Mouse (Mus musculus) megakaryocyte, embryonic 14.5 days (primary cell): ENCODE results near the gene Bnc1. TPM values are rescaled to one million over a fixed set of nuclear protein-coding genes. Genes with fewer than 3 reads are reported as not detected.

Experiments
- H3K27me3 ChIP-seq: replicated peaks from 2 replicates; pipeline ENCODE3; 2012; ENCODE audit warnings: inconsistent platforms
- H3K36me3 ChIP-seq: replicated peaks from 2 replicates; pipeline ENCODE3; 2012; ENCODE audit warnings: low read length, inconsistent platforms, mixed read lengths
- H3K4me1 ChIP-seq: 2 replicates; pipeline ENCODE4 v1.6.1; 2012; ENCODE audit warnings: inconsistent platforms
- H3K4me3 ChIP-seq: replicated peaks from 2 replicates; pipeline ENCODE3; 2012; ENCODE audit warnings: moderate library complexity, mild to moderate bottlenecking, inconsistent platforms
- H3K9me3 ChIP-seq: 2 replicates; pipeline ENCODE4 v1.6.1; 2012; ENCODE audit warnings: inconsistent platforms
- FLI1 ChIP-seq: IDR thresholded peaks from 2 replicates; pipeline ENCODE4 v1.6.1; 2012; ENCODE audit warnings: low read length, inconsistent platforms, mixed read lengths
- GATA1 ChIP-seq: IDR thresholded peaks from 3 replicates; pipeline ENCODE4 v1.6.1; 2012; ENCODE audit warnings: mixed read lengths, low read length, inconsistent platforms, borderline replicate concordance
- polyA plus RNA-seq: library from polyadenylated mRNA; stranded (reverse); fragments of >175 nt; gene quantifications from 2 replicates; pipeline ENCODE4 v1.2.3, GENCODE M21; 2012; ENCODE audit warnings: low replicate concordance; ENCODE audit not compliant: insufficient read depth

Bnc1 gene
- polyA plus RNA-seq, 1 experiment = not detected

DNA sequence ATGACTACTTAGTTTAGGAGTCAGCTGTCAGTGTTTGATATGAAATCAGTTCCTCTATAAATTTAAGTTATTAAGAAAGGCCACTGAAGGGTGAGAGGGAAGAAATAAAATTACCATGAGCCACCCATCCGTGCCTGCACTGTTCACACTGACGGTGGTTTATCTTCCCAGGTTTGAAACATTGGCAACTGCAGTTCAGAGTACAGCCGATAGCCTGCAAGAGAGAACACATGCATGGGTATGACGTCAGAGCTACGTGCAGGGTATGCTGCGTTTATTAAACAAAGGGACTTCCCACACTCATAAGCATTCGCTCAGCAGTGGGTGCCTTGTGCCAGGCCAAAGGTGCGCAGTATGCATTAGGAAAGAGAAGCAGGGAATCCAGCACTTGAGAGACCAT, 13.8 kb downstream of the Bnc1 start:
- Histone ChIP-seq H3K4me3 (no peak overlapping the region), H3K27me3 (peaks cover 33% of the 10 kb centered on the region), H3K9me3 (0 out of 2 replicates have a peak, but pooled peaks cover 3% of the 10 kb centered on the region), H3K36me3 (no peaks in the 10 kb centered on the region), H3K4me1 (0 out of 2 replicates have a peak, but pooled peaks cover 3% of the 10 kb centered on the region)
- no peak for TF ChIP-seq GATA1
- TF ChIP-seq FLI1 = no peak

- peaks cover 49% of the 10 kb centered on the region for H3K27me3 ChIP-seq
- no peak overlapping the region for H3K4me3 ChIP-seq
- 0 out of 2 replicates have a peak, but pooled peaks cover 3% of the 10 kb centered on the region for H3K4me1 ChIP-seq
- H3K9me3 ChIP-seq = 0 out of 2 replicates have a peak, but pooled peaks cover 3% of the 10 kb centered on the region
- TF ChIP-seq GATA1 (no peak), FLI1 (no peak)
- H3K36me3 ChIP-seq = no peaks in the 10 kb centered on the region
These were observed 17.5 kb downstream of the Bnc1 start for GRCm38 (mm10) chr7:81974616-81975015.

DNA sequence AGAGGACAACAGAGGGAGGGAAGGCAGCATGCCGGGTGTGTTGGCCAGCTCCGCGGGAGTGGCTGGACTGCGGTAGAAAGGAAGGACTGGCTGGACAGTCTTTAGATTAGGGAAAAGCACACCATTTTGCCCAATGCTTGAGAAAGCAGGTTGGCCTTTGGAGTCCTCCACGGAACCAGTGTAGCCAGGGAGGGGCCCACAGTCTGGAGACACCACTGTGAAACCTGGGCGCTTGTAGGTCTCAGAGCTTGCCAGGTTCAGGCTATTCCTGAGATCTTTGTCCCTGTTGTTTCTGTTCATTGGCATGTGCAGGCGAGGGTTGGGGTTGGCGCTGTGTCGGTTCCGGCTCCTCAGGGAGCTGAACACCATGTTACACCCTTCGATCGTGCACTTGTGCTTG, 18.2 kb downstream of the Bnc1 start:
- TF ChIP-seq FLI1 = no peak
- no peak for TF ChIP-seq GATA1
- Histone ChIP-seq H3K4me3 (no peak overlapping the region), H3K36me3 (no peaks in the 10 kb centered on the region), H3K27me3 (peaks cover 49% of the 10 kb centered on the region), H3K9me3 (0 out of 2 replicates have a peak, but pooled peaks cover 3% of the 10 kb centered on the region), H3K4me1 (peaks cover 7% of the 10 kb centered on the region)

DNA sequence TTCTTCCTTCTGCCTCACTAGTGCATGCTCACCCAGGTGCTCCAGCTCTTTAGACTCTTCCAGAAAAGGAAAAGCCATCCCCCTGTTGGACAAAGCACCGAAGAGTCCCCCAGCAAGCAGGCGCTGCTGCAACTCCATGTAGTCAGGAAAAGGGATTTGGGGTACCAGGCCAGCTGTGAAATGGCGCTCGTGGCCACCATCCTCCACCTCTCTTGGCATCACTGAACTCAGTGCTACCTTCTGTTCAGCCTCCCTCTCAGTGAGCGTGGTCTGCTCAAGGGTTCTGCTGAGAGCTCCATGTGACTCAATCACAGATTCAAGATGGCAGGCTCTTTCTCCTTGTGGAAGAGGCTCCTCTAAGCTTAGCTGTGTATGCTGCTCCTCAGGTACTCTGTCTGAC, 18.8 kb downstream of the Bnc1 start:
- H3K4me1 ChIP-seq = peaks cover 13% of the 10 kb centered on the region
- TF ChIP-seq FLI1 (no peak), GATA1 (no peak)
- 0 out of 2 replicates have a peak, but pooled peaks cover 3% of the 10 kb centered on the region for H3K9me3 ChIP-seq
- no peaks in the 10 kb centered on the region for H3K36me3 ChIP-seq
- H3K4me3 ChIP-seq = no peak overlapping the region
- H3K27me3 ChIP-seq = peaks cover 51% of the 10 kb centered on the region

- Histone ChIP-seq H3K9me3 (0 out of 2 replicates have a peak, but pooled peaks cover 3% of the 10 kb centered on the region), H3K4me3 (no peak overlapping the region), H3K27me3 (peaks cover 55% of the 10 kb centered on the region), H3K36me3 (no peaks in the 10 kb centered on the region), H3K4me1 (peaks cover 17% of the 10 kb centered on the region)
- TF ChIP-seq FLI1 (no peak), GATA1 (no peak)
These were observed 23.1 kb downstream of the Bnc1 start for GRCm38 (mm10) chr7:81968975-81969374.

DNA sequence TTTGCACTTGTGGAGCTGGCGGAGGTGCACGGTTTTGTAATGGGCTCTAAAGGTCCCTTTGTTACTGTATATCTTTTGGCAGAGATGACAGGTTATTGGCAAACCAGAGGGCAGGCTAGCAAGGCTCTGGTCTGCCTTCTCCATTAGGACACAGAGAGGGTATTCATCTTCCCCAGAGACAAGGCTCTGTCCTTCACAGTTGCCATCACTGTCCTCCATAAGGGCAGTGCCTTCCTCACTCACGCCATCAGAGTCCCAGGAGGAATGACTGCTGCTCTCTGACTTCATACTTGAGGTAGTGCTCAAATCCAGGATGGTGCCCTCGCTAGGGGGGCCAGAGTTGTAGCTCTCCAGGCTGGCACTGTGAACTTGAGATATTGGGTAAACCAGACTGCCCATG, 23.6 kb downstream of the Bnc1 start:
- peak overlapping the region; percentile 40 for H3K4me3 ChIP-seq
- H3K9me3 ChIP-seq = 0 out of 2 replicates have a peak, but pooled peaks cover under 1% of the 10 kb centered on the region
- no peaks in the 10 kb centered on the region for H3K36me3 ChIP-seq
- H3K27me3 ChIP-seq = peaks cover 54% of the 10 kb centered on the region
- no peak for TF ChIP-seq GATA1
- no peak for TF ChIP-seq FLI1
- H3K4me1 ChIP-seq = peaks cover 17% of the 10 kb centered on the region

GRCm38 (mm10) chr7:81966195-81966594, 25.9 kb downstream of the Bnc1 start:
- TF ChIP-seq FLI1 (no peak), GATA1 (no peak)

DNA sequence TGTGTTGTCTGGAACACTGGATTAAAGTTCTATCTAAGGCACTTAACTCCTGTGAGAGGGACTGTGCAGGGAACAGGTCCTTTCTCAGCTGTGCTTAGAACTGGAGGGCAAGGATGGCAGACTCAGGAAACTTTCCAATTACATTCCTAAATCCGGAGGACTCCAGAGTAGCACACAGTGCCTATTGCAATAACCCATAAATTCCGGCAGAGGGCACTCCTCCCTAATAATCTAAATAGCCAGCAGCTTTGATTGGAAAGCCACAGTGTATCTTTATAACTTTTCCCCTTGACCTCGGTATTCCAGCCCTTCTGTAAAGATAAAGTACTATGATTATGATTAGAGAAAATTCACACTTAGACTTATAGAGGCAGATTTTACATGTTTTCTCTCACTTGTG, 32.4 kb downstream of the Bnc1 start:
- H3K4me3 ChIP-seq = no peak overlapping the region
- H3K36me3 ChIP-seq = no peaks in the 10 kb centered on the region
- no peaks in the 10 kb centered on the region for H3K4me1 ChIP-seq
- TF ChIP-seq GATA1 = no peak
- TF ChIP-seq FLI1 = no peak
- no peaks in the 10 kb centered on the region for H3K9me3 ChIP-seq
- H3K27me3 ChIP-seq = peaks cover 38% of the 10 kb centered on the region

More at GRCm38 (mm10) chr7:81966195-81966594, 25.9 kb downstream of the Bnc1 start:
- Histone ChIP-seq H3K36me3 (no peaks in the 10 kb centered on the region), H3K4me1 (peaks cover 17% of the 10 kb centered on the region), H3K4me3 (no peak overlapping the region), H3K9me3 (no peaks in the 10 kb centered on the region), H3K27me3 (peaks cover 49% of the 10 kb centered on the region)

DNA sequence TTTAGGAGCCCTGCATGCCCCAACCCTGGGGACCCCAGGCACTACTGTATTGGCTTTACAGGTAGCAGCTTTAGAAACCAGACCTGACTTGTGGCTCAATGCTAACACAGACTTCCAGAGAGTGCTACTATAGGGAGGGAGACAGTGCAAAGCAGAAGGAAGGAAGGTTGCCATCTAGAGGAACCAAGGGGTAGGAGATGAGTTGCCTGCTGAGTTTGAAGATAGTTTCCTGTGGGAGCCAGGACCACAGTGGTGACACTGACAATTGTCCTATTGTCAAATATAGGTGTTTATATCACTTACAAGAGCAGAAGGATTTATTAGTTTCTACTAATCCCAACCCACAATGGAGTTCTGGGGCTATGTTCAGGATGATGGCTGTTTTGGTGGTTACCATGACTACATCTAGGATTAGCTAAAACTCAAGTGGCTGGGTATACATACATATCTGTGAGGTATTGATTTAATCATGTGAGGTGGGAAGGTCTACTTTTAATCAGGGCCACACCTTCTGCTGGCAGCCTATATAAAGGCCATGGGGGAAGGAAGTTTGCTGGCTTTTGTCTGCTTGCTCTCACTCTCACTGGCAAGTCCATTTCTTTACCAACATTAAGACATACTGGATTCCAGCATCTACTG, 37.8 kb downstream of the Bnc1 start:
- Histone ChIP-seq H3K4me1 (no peaks in the 10 kb centered on the region), H3K27me3 (peaks cover 27% of the 10 kb centered on the region), H3K4me3 (no peak overlapping the region), H3K9me3 (no peaks in the 10 kb centered on the region), H3K36me3 (no peaks in the 10 kb centered on the region)
- no peak for TF ChIP-seq GATA1
- no peak for TF ChIP-seq FLI1

DNA sequence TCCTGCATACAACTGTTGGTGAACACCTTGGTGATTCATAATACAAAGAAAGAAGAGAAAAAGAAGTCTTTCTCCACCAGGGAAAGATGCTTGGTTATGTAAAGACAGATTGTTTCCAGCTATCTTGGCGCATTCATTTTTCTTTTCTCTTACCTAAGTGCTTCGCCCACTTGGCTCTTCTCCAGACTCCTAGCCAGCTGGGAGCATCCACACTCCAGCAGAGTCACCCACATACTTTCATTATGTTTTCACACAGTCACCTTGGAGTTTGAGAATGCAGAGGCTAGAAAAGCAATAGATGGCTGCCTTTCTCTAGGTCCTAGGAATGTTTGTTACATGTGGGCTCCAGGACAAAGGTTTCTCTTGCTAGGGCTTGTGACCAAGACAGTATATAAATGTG, 41.6 kb downstream of the Bnc1 start:
- Histone ChIP-seq H3K4me3 (no peak overlapping the region), H3K36me3 (no peaks in the 10 kb centered on the region), H3K27me3 (peaks cover 18% of the 10 kb centered on the region), H3K4me1 (no peaks in the 10 kb centered on the region), H3K9me3 (no peaks in the 10 kb centered on the region)
- no peak for TF ChIP-seq FLI1
- no peak for TF ChIP-seq GATA1

DNA sequence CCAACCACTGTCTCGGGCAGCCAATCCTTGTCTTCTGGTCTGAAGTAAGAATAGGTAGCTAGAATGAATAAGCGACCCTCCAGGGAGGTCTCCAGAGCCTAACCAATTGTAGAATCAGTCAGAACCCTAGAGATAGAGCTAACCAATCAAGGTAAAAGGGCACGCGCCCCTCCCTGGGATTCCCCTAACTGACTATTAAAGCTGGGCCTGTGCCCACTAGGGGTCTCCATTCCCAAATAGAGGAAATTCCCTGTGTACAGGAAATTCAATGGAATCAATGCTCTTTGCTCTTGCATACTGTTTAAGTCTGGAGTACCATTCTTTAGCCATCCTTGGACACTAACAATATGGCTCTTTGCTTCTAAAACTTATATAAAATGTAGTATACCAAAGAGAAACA, 46.7 kb downstream of the Bnc1 start:
- Histone ChIP-seq H3K9me3 (no peaks in the 10 kb centered on the region), H3K27me3 (peaks cover 12% of the 10 kb centered on the region), H3K4me3 (no peak overlapping the region), H3K36me3 (no peaks in the 10 kb centered on the region), H3K4me1 (no peaks in the 10 kb centered on the region)
- TF ChIP-seq FLI1 = no peak
- no peak for TF ChIP-seq GATA1
